Mouse (Mus musculus) spleen, adult 2 months (tissue): ENCODE data around the gene Gtf2ird1. TPM values are rescaled to one million over a fixed set of nuclear protein-coding genes. Genes with fewer than 3 reads are reported as not detected.
A peak's percentile ranks its signal among the peaks of the same experiment; 100 is the strongest.

Experiments
- DNase-seq, 2 experiments: peaks; one replicate each; pipeline versions ENCODE4 v3.0.0 to v3.0.0-alpha.2; 2012 to 2021; ENCODE audit warnings: low spot score in 2 of 2, low read depth in 1 of 2
- H3K27ac ChIP-seq: fragments of 200-500 bp; 2 replicates; pipeline ENCODE4 v1.5.1; 2012; ENCODE audit warnings: low read length, inconsistent platforms; ENCODE audit not compliant: insufficient read depth
- H3K27me3 ChIP-seq: fragments of 200-500 bp; 2 replicates; pipeline ENCODE4 v1.6.1; 2012; ENCODE audit warnings: mild to moderate bottlenecking, moderate library complexity, low read length, inconsistent platforms; ENCODE audit not compliant: control insufficient read depth, insufficient read depth
- H3K36me3 ChIP-seq: fragments of 200-500 bp; 2 replicates; pipeline ENCODE4 v1.6.1; 2012; ENCODE audit warnings: mild to moderate bottlenecking, low read length, inconsistent platforms; ENCODE audit not compliant: control insufficient read depth, insufficient read depth
- H3K4me1 ChIP-seq: fragments of 200-500 bp; 2 replicates; pipeline ENCODE4 v1.6.1; 2011; ENCODE audit warnings: inconsistent platforms; ENCODE audit not compliant: control insufficient read depth, insufficient read depth, insufficient read length
- H3K4me3 ChIP-seq: fragments of 200-500 bp; 2 replicates; pipeline ENCODE4 v1.5.1; 2011; ENCODE audit warnings: mild to moderate bottlenecking, inconsistent platforms; ENCODE audit not compliant: insufficient read depth, insufficient read length; ENCODE audit errors: extremely low read depth
- CTCF ChIP-seq: fragments of 200-500 bp; IDR thresholded peaks from 2 replicates; pipeline ENCODE4 v1.5.1; 2011; ENCODE audit warnings: mild to moderate bottlenecking, inconsistent platforms; ENCODE audit not compliant: insufficient read depth, insufficient read length, insufficient replicate concordance; ENCODE audit errors: extremely low read depth
- POLR2A ChIP-seq: fragments of 200-500 bp; IDR thresholded peaks from 2 replicates; pipeline ENCODE4 v1.6.1; 2011; ENCODE audit warnings: low read depth, low read length, inconsistent platforms
- WGBS: fragments of 180-500 bp; shearing (Covaris S2); methylation state at CpG from one replicate; pipeline ENCODE4 v1.1.7; 2018; 5-methylcytosine and 5-hydroxymethylcytosine counted together
- polyA plus RNA-seq: library from polyadenylated mRNA; depleted of rRNA; stranded (reverse); fragments of >200 nt; gene quantifications from 2 replicates; pipeline ENCODE4 v1.2.3, GENCODE M21; 2012

Gene Gtf2ird1
- polyA plus RNA-seq, 1 experiment, result 12.1 TPM

- 0 out of 2 replicates have a peak, but pooled peaks cover 2% of the 10 kb centered on the region for H3K4me1 ChIP-seq
- no peaks in the 10 kb centered on the region for H3K27me3 ChIP-seq
- 57% methylated on average over 2 of the region's 2 CpGs for WGBS
- DNase-seq, result no peak
- H3K36me3 ChIP-seq, result no peaks in the 10 kb centered on the region
- no peak overlapping the region for H3K4me3 ChIP-seq
- peak overlapping the region; percentile 9; the same call in 1 of the 2 replicates for H3K27ac ChIP-seq
- TF ChIP-seq CTCF (no peak), POLR2A (no peak)
Measured at GRCm38 (mm10) chr5:134323869-134324268, 132.6 kb downstream of the Gtf2ird1 start.

- 63% methylated on average over 13 of the region's 13 CpGs for WGBS
- Histone ChIP-seq H3K27me3 (no peaks in the 10 kb centered on the region), H3K27ac (no peak overlapping the region), H3K4me1 (0 out of 2 replicates have a peak, but pooled peaks cover 2% of the 10 kb centered on the region), H3K36me3 (no peaks in the 10 kb centered on the region), H3K4me3 (no peak overlapping the region)
- TF ChIP-seq POLR2A, result no peak
- no peak for DNase-seq
Measured at GRCm38 (mm10) chr5:134323311-134323710, 133.2 kb downstream of the Gtf2ird1 start.

GRCm38 (mm10) chr5:134322355-134322754 is 134.2 kb downstream of the Gtf2ird1 start:
- H3K36me3 ChIP-seq, result no peaks in the 10 kb centered on the region
- no peak overlapping the region for H3K27ac ChIP-seq
- DNase-seq, result no peak
- H3K4me3 ChIP-seq, result no peak overlapping the region
- no peaks in the 10 kb centered on the region for H3K27me3 ChIP-seq
- no peak for TF ChIP-seq POLR2A
- no peak for TF ChIP-seq CTCF
- WGBS, result 92% methylated on average over 13 of the region's 13 CpGs
- H3K4me1 ChIP-seq, result 0 out of 2 replicates have a peak, but pooled peaks cover 2% of the 10 kb centered on the region

- no peaks in the 10 kb centered on the region for H3K27me3 ChIP-seq
- 85% methylated on average over 7 of the region's 7 CpGs for WGBS
- H3K27ac ChIP-seq, result no peak overlapping the region
- no peak overlapping the region for H3K4me3 ChIP-seq
- no peak for DNase-seq
- no peak for TF ChIP-seq CTCF
- TF ChIP-seq POLR2A, result no peak
- 0 out of 2 replicates have a peak, but pooled peaks cover 2% of the 10 kb centered on the region for H3K4me1 ChIP-seq
- no peaks in the 10 kb centered on the region for H3K36me3 ChIP-seq
Measured at GRCm38 (mm10) chr5:134321699-134322098, 134.8 kb downstream of the Gtf2ird1 start.

- no peaks in the 10 kb centered on the region for H3K36me3 ChIP-seq
- no peak overlapping the region for H3K4me3 ChIP-seq
- 97% methylated on average over 6 of the region's 6 CpGs for WGBS
- no peak overlapping the region for H3K27ac ChIP-seq
- H3K4me1 ChIP-seq, result no peaks in the 10 kb centered on the region; the same call in 1 of the 2 replicates
- no peak for DNase-seq
- no peak for TF ChIP-seq CTCF
- no peak for TF ChIP-seq POLR2A
- H3K27me3 ChIP-seq, result no peaks in the 10 kb centered on the region
Measured at GRCm38 (mm10) chr5:134318903-134319302, 137.6 kb downstream of the Gtf2ird1 start.

- Histone ChIP-seq H3K4me3 (no peak overlapping the region), H3K27me3 (no peaks in the 10 kb centered on the region), H3K27ac (no peak overlapping the region), H3K4me1 (peaks cover 4% of the 10 kb centered on the region), H3K36me3 (no peaks in the 10 kb centered on the region)
- WGBS, result 87% methylated on average over 7 of the region's 7 CpGs
- TF ChIP-seq POLR2A (no peak), CTCF (no peak)
- DNase-seq, result no peak
Measured at GRCm38 (mm10) chr5:134316721-134317120, 139.8 kb downstream of the Gtf2ird1 start.

- DNase-seq, result no peak
- no peaks in the 10 kb centered on the region for H3K27me3 ChIP-seq
- peaks cover 4% of the 10 kb centered on the region for H3K4me1 ChIP-seq
- WGBS, result 16% methylated on average over 25 of the region's 25 CpGs
- H3K36me3 ChIP-seq, result no peaks in the 10 kb centered on the region
- peak overlapping the region; percentile 38 for H3K4me3 ChIP-seq
- TF ChIP-seq CTCF (no peak), POLR2A (no peak)
- H3K27ac ChIP-seq, result no peak overlapping the region
Measured at GRCm38 (mm10) chr5:134315623-134316350, 140.7 kb downstream of the Gtf2ird1 start.
